Mouse (Mus musculus): ENCODE results near the gene Tk1. TPM values are rescaled to one million over a fixed set of nuclear protein-coding genes. Genes with fewer than 3 reads are reported as not detected.
A peak's percentile ranks its signal among the peaks of the same experiment; 100 is the strongest.

Gene Tk1
- polyA plus RNA-seq, 1 experiment from 2014 or later = 51.6 TPM

- Histone ChIP-seq H3K27me3 (ENCODE audit: insufficient read depth, low read length) (no peaks in the 10 kb centered on the region), H3K4me3 (replicated peaks; ENCODE audit: low read depth, low read length) (no peak overlapping the region), H3K4me1 (replicated peaks; ENCODE audit: insufficient read depth, low read length) (peaks cover 13% of the 10 kb centered on the region; the same call in 1 of the 2 replicates), H3K4me2 (ENCODE audit: low read length) (peak overlapping the region; percentile 50), H3K36me3 (ENCODE audit: insufficient read depth, low read length) (no peaks in the 10 kb centered on the region), H3K9me3 (replicated peaks; ENCODE audit: low read length) (no peaks in the 10 kb centered on the region), H3K27ac (no peak overlapping the region), H3K9ac (ENCODE audit: low read depth, low read length) (0 out of 2 replicates have a peak overlapping the region, but pooled peaks have one; percentile 3)
- peak; percentile 80 for TF ChIP-seq CTCF (IDR thresholded peaks at IDR 0.05; ENCODE audit: low read depth)
- WGBS = 18% methylated on average over 28 of the region's 28 CpGs
- DNase-seq (ENCODE audit: low spot score) (peak; percentile 86), ATAC-seq (replicated peaks; ENCODE audit: low FRiP score, low read depth) (no peak)
Measured at GRCm38 (mm10) chr11:117832086-117832969, 6.4 kb upstream of the Tk1 start.

GRCm38 (mm10) chr11:117830401-117830800 is 4.5 kb upstream of the Tk1 start:
- DNase-seq (ENCODE audit: low spot score) (no peak), ATAC-seq (replicated peaks; ENCODE audit: low FRiP score, low read depth) (no peak)
- H3K4me3 ChIP-seq (replicated peaks; ENCODE audit: low read depth, low read length) = no peak overlapping the region
- peak overlapping the region; percentile 73 for H3K27ac ChIP-seq
- no peak overlapping the region for H3K9ac ChIP-seq (ENCODE audit: low read depth, low read length)
- H3K4me2 ChIP-seq (ENCODE audit: low read length) = no peak overlapping the region
- no peaks in the 10 kb centered on the region for H3K9me3 ChIP-seq (replicated peaks; ENCODE audit: low read length)
- no peaks in the 10 kb centered on the region for H3K27me3 ChIP-seq (ENCODE audit: insufficient read depth, low read length)
- H3K36me3 ChIP-seq (ENCODE audit: insufficient read depth, low read length) = no peaks in the 10 kb centered on the region
- TF ChIP-seq CTCF (IDR thresholded peaks at IDR 0.05; ENCODE audit: low read depth) = no peak
- peaks cover 19% of the 10 kb centered on the region; the same call in 1 of the 2 replicates for H3K4me1 ChIP-seq (replicated peaks; ENCODE audit: insufficient read depth, low read length)
- 64% methylated on average over 9 of the region's 9 CpGs for WGBS

GRCm38 (mm10) chr11:117829671-117830215 is 3.9 kb upstream of the Tk1 start:
- peak; percentile 84 for DNase-seq (ENCODE audit: low spot score)
- TF ChIP-seq CTCF (IDR thresholded peaks at IDR 0.05; ENCODE audit: low read depth) = no peak
- H3K4me2 ChIP-seq (ENCODE audit: low read length) = no peak overlapping the region
- peak; percentile 61 for ATAC-seq (replicated peaks; ENCODE audit: low FRiP score, low read depth)
- no peaks in the 10 kb centered on the region for H3K36me3 ChIP-seq (ENCODE audit: insufficient read depth, low read length)
- H3K27ac ChIP-seq = peak overlapping the region; percentile 80
- H3K4me1 ChIP-seq (replicated peaks; ENCODE audit: insufficient read depth, low read length) = peaks cover 26% of the 10 kb centered on the region; the same call in 1 of the 2 replicates
- no peaks in the 10 kb centered on the region for H3K27me3 ChIP-seq (ENCODE audit: insufficient read depth, low read length)
- no peak overlapping the region for H3K4me3 ChIP-seq (replicated peaks; ENCODE audit: low read depth, low read length)
- no peak overlapping the region for H3K9ac ChIP-seq (ENCODE audit: low read depth, low read length)
- WGBS = 19% methylated on average over 2 of the region's 2 CpGs
- H3K9me3 ChIP-seq (replicated peaks; ENCODE audit: low read length) = no peaks in the 10 kb centered on the region

DNA sequence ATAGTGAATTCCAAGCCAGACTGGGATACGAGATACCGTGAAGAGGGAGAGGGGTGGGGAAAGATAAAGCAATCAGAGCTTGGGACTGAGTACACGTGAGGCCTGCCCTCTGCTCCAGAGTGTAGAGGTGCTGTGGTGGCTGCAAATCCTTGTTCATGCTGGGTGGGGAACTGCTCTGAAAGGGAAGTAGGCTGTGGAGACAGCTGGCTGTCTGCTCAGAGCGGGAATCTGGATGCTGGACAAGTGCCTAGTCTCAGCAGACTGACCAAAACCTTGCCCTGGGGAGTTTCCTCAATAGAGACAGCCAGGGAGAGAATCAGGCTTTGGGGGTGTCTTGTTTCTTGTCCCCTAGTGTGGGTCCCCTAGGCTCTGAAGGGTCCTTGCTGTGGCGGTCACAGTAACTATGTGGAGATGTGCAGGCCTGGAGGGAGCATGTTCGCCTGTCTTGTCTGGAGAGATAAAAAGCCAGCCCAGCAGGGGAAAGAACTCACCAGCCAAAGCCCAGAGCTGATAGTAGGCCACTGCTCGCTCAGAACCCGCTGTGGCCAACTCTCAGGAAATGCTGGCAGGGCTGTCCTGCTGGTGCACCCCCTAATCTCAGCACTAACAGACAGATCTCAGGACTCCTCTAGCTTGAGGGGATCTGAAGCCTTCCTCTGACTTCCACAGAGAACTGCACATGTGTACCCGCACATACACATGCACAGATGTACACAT is 3.2 kb upstream of the Tk1 start:
- Histone ChIP-seq H3K36me3 (ENCODE audit: insufficient read depth, low read length) (no peaks in the 10 kb centered on the region), H3K9me3 (replicated peaks; ENCODE audit: low read length) (no peaks in the 10 kb centered on the region), H3K4me2 (ENCODE audit: low read length) (no peak overlapping the region; the same call in 1 of the 2 replicates), H3K4me3 (replicated peaks; ENCODE audit: low read depth, low read length) (no peak overlapping the region), H3K4me1 (replicated peaks; ENCODE audit: insufficient read depth, low read length) (peaks cover 30% of the 10 kb centered on the region; the same call in 1 of the 2 replicates), H3K27ac (peak overlapping the region; percentile 80), H3K27me3 (ENCODE audit: insufficient read depth, low read length) (no peaks in the 10 kb centered on the region), H3K9ac (ENCODE audit: low read depth, low read length) (no peak overlapping the region)
- 57% methylated on average over 9 of the region's 9 CpGs for WGBS
- DNase-seq (ENCODE audit: low spot score) = peak; percentile 51
- ATAC-seq (replicated peaks; ENCODE audit: low FRiP score, low read depth) = no peak
- no peak for TF ChIP-seq CTCF (IDR thresholded peaks at IDR 0.05; ENCODE audit: low read depth)

DNA sequence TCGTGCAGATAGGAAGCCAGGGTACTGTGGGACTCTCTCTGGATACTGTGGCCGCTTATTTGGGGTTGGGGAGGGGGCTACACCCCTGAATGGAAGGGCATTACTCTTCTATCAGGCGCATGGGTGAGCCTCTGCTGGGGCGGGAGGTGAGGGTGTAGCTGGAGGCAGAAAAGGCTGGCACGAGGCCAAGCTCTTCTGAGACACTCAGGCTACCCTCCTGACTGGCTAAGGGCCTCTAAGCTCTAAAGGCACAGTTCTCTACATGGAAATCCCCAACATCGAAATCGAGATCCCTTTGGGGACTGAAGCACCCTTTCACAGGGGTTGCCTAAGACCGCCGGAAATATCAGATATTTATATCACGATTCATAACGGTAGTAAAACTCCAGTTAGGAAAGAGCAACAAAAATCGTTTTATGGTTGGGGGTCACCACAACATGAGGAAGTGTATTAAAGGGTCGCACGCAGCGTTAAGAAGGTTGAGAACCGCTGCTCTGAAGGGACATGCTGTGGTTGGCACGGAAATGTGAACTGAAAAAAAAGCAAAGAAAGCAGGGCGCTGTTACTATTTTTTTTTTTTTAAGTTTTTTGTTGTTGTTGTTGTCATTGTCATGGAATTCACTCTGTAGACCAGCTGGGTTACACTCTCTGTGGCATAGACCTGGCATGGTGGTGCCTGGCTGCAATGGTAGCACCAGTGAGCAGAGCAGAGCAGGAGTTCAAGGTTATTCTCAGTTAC is 2.4 kb upstream of the Tk1 start:
- no peak for TF ChIP-seq CTCF (IDR thresholded peaks at IDR 0.05; ENCODE audit: low read depth)
- Histone ChIP-seq H3K27ac (peak overlapping the region; percentile 80), H3K4me3 (replicated peaks; ENCODE audit: low read depth, low read length) (no peak overlapping the region), H3K27me3 (ENCODE audit: insufficient read depth, low read length) (no peaks in the 10 kb centered on the region), H3K4me2 (ENCODE audit: low read length) (no peak overlapping the region; the same call in 1 of the 2 replicates), H3K9me3 (replicated peaks; ENCODE audit: low read length) (no peaks in the 10 kb centered on the region), H3K4me1 (replicated peaks; ENCODE audit: insufficient read depth, low read length) (peaks cover 33% of the 10 kb centered on the region; the same call in 1 of the 2 replicates), H3K9ac (ENCODE audit: low read depth, low read length) (no peak overlapping the region), H3K36me3 (ENCODE audit: insufficient read depth, low read length) (no peaks in the 10 kb centered on the region)
- DNase-seq (ENCODE audit: low spot score) (no peak), ATAC-seq (replicated peaks; ENCODE audit: low FRiP score, low read depth) (no peak)
- WGBS = 66% methylated on average over 18 of the region's 18 CpGs
